Mouse (Mus musculus): ENCODE measurements at regions not wholly inside any gene's neighbourhood (a gene's known extent, or its start where the extent isn't known, plus 50 kb on each side); places are given as distances from the start of the nearest gene placed in this dataset.

- TF ChIP-seq CTCF (IDR thresholded peaks at IDR 0.05; ENCODE audit: borderline replicate concordance, extremely low read depth, insufficient read depth, insufficient read length) (no peak), POLR2A (IDR thresholded peaks at IDR 0.05; ENCODE audit: borderline replicate concordance, extremely low read depth, insufficient read depth, insufficient read length, poor library complexity, severe bottlenecking) (no peak)
Measured at GRCm38 (mm10) chr12:77790891-77791672, 403.0 kb upstream of the Gm6657 start.
